ENCODE assay signal across 10 mouse cellular contexts in the genomic region with DNA sequence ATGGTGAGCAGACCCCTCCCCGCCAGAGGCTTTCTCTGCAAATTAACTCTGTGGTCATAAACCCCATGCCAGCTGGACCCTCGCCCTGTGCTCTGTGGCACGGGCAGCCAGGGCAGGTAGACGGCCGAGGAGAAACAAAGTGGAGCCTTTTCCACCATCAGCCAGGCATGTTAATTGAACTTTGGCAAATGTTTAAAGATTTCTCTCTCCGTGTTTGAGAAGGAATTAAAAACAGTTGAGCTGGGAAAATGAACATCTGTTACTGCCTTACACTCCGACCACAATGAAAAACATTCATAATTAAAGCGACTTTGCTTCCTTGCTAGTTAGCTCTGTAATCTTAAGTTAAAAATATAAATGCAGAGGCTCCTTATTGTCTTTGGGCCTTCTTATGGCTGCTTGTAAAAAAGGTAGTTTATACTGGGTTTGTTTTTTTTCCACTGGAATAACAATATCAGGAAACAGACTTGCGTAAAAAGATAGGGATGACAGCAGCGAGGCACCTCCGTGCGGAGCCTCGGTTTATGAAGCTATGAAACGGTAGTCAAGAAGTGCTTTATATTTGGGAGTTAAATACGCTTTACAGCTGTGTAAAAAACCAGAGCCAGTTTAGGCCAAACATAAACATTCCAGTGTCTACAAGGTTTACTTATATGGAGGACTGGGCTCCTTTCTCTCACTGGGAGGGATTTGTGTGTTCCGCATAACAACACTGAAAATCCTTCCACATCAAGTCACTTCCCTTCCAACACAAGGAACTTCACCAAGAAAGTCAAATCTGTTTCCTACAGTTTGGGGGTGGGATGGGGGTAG.
DNase-seq lines count a peak whose midpoint lies in the region; ATAC-seq lines count a peak whose summit lies in the region.
"Had no signal": no experiment of that assay in that cellular context is flagged by ENCODE, and none has a peak within 500 bp of the region (broad histone marks: within the 10 kb centered on the region; RNA-seq: fewer than 3 reads in every experiment).

No protein-coding gene starts in this region.

- ATAC-seq in forebrain, embryonic 13.5 days, result peak; percentile 73
- ATAC-seq in forebrain, embryonic 11.5 days (replicated peaks; ENCODE audit: low FRiP score), result no peak
- no peak for ATAC-seq in kidney, embryonic 16.5 days (ENCODE audit: low FRiP score, low TSS enrichment)
- ATAC-seq in intestine, embryonic 16.5 days, result no peak
- ATAC-seq: liver, embryonic 12.5 days had no signal

- H3K4me3 ChIP-seq in forebrain, embryonic 13.5 days, result no peak overlapping the region
- no peak overlapping the region for H3K4me3 ChIP-seq in forebrain, embryonic 11.5 days (ENCODE audit: low read depth, low read length)
- no peak overlapping the region for H3K4me3 ChIP-seq in kidney, embryonic 16.5 days (ENCODE audit: low read length)
- no peak overlapping the region for H3K4me3 ChIP-seq in intestine, embryonic 16.5 days (ENCODE audit: low read length)
- H3K4me3 ChIP-seq: liver, embryonic 12.5 days; myocyte had no signal

- peaks cover 51% of the 10 kb centered on the region for H3K4me1 ChIP-seq in forebrain, embryonic 13.5 days
- H3K4me1 ChIP-seq in forebrain, embryonic 11.5 days (replicated peaks; ENCODE audit: control insufficient read depth, insufficient read depth, low read length), result 0 out of 2 replicates have a peak, but pooled peaks cover 5% of the 10 kb centered on the region
- H3K4me1 ChIP-seq in kidney, embryonic 16.5 days (ENCODE audit: insufficient read depth, low read length), result peaks cover 33% of the 10 kb centered on the region
- H3K4me1 ChIP-seq in intestine, embryonic 16.5 days (ENCODE audit: control insufficient read depth, insufficient read depth, low read length), result peaks cover 11% of the 10 kb centered on the region
- H3K4me1 ChIP-seq: liver, embryonic 12.5 days had no signal

- 51% methylated on average over 16 of the region's 16 CpGs for WGBS in forebrain, embryonic 13.5 days
- 78% methylated on average over 16 of the region's 16 CpGs for WGBS in forebrain, embryonic 11.5 days
- WGBS in kidney, embryonic 16.5 days, result 32% methylated on average over 16 of the region's 16 CpGs
- 35% methylated on average over 16 of the region's 16 CpGs for WGBS in intestine, embryonic 16.5 days

- H3K27ac ChIP-seq in forebrain, embryonic 13.5 days, result peak overlapping the region; percentile 78
- H3K27ac ChIP-seq in forebrain, embryonic 11.5 days (ENCODE audit: low read depth, low read length), result no peak overlapping the region
- H3K27ac ChIP-seq in kidney, embryonic 16.5 days (ENCODE audit: low read length), result peak overlapping the region; percentile 41
- peak overlapping the region; percentile 57 for H3K27ac ChIP-seq in intestine, embryonic 16.5 days (ENCODE audit: low read length)
- H3K27ac ChIP-seq: liver, embryonic 12.5 days had no signal

- H3K27me3 ChIP-seq in forebrain, embryonic 13.5 days, result no peaks in the 10 kb centered on the region
- H3K27me3 ChIP-seq in forebrain, embryonic 11.5 days (ENCODE audit: control insufficient read depth, insufficient read depth, low read length), result no peaks in the 10 kb centered on the region
- H3K27me3 ChIP-seq in kidney, embryonic 16.5 days (ENCODE audit: insufficient read depth, low read length), result no peaks in the 10 kb centered on the region
- no peaks in the 10 kb centered on the region for H3K27me3 ChIP-seq in intestine, embryonic 16.5 days (replicated peaks; ENCODE audit: control insufficient read depth, insufficient read depth, low read length)
- H3K27me3 ChIP-seq: liver, embryonic 12.5 days had no signal

- H3K36me3 ChIP-seq in forebrain, embryonic 13.5 days (ENCODE audit: poor library complexity, severe bottlenecking), result no peaks in the 10 kb centered on the region
- H3K36me3 ChIP-seq in forebrain, embryonic 11.5 days (ENCODE audit: control insufficient read depth, insufficient read depth, low read length), result no peaks in the 10 kb centered on the region
- no peaks in the 10 kb centered on the region for H3K36me3 ChIP-seq in kidney, embryonic 16.5 days (ENCODE audit: insufficient read depth, low read length)
- H3K36me3 ChIP-seq in intestine, embryonic 16.5 days (ENCODE audit: control insufficient read depth, insufficient read depth, low read length), result no peaks in the 10 kb centered on the region
- H3K36me3 ChIP-seq: liver, embryonic 12.5 days had no signal

- no peaks in the 10 kb centered on the region for H3K9me3 ChIP-seq in forebrain, embryonic 13.5 days (replicated peaks)
- H3K9me3 ChIP-seq in forebrain, embryonic 11.5 days (ENCODE audit: control insufficient read depth, low read length), result no peaks in the 10 kb centered on the region
- H3K9me3 ChIP-seq in kidney, embryonic 16.5 days (ENCODE audit: low read length), result no peaks in the 10 kb centered on the region
- no peaks in the 10 kb centered on the region for H3K9me3 ChIP-seq in intestine, embryonic 16.5 days (ENCODE audit: control insufficient read depth, low read length)

- H3K9ac ChIP-seq in forebrain, embryonic 13.5 days, result no peak overlapping the region
- no peak overlapping the region for H3K9ac ChIP-seq in forebrain, embryonic 11.5 days (ENCODE audit: low read length)
- H3K9ac ChIP-seq in kidney, embryonic 16.5 days (replicated peaks; ENCODE audit: low read length), result no peak overlapping the region
- no peak overlapping the region for H3K9ac ChIP-seq in intestine, embryonic 16.5 days (ENCODE audit: low read depth, low read length)
- H3K9ac ChIP-seq: liver, embryonic 12.5 days had no signal

- H3K4me2 ChIP-seq in forebrain, embryonic 13.5 days, result peak overlapping the region; percentile 29
- H3K4me2 ChIP-seq in forebrain, embryonic 11.5 days (ENCODE audit: low read depth, low read length, severe bottlenecking), result no peak overlapping the region
- peak overlapping the region; percentile 20 for H3K4me2 ChIP-seq in kidney, embryonic 16.5 days (replicated peaks; ENCODE audit: low read depth, low read length)
- H3K4me2 ChIP-seq in intestine, embryonic 16.5 days (ENCODE audit: low read depth, low read length), result 0 out of 2 replicates have a peak overlapping the region, but pooled peaks have one; percentile 3
- H3K4me2 ChIP-seq: liver, embryonic 12.5 days had no signal

- no peak for DNase-seq in forebrain, embryonic 11.5 days (ENCODE audit: low spot score)
- DNase-seq in kidney, adult 9 months, result no peak
- peak; percentile 54 for DNase-seq in brain, adult 2 months (ENCODE audit: low read depth, low spot score)
- DNase-seq in embryo, embryonic 11 days, result no peak
- DNase-seq in left cerebral cortex, adult 11 months (ENCODE audit: low spot score), result no peak
